Mouse (Mus musculus) T-helper 1 cell (primary cell): ENCODE measurements around the gene Col4a2.

Experiments
- in situ Hi-C: fragments of 300-600 bp; cut with MboI, MseI; formaldehyde crosslinking; loops from one replicate; pipeline ENCODE4 v1.15.1; 2025; ENCODE audit warnings: high pct_unique_total_duplicates

Gene Col4a2

DNA sequence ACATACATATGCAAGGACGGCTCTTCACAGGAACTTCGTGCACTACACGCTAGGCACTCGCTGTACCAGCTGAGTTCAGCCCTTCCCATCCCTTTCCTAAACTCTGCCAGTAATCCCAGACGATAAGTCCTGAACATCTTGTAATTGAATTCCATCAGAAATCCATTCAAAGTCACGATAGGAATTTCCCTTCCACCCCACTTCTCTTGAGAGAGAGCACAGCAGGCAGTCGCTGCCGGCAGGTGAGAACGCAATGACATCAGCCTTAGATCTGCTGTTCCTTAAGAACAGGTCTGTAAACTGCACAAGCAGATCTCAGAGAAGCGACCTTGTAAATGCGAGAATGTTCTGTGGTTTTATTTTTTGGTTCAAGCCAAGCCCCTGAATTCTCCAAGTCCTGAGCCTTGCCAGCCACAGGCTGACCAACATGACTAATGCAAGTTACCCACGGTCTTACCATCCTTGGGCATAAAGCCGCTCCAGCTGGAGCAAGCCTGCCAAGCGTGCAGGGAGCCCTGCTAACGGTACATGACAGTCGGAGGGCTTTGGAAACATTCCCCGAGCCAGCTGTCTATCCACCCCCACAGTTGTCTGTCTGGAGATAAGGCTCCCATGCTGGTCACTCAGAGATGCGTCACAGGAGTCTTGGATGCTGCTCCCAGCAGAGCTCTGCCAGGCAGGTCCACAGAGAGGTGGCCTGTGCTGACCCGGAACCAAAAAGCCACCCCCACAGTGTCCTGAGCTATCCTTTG is 69.6 kb downstream of the Col4a2 start:
- in situ Hi-C loops, result no loop called here

DNA sequence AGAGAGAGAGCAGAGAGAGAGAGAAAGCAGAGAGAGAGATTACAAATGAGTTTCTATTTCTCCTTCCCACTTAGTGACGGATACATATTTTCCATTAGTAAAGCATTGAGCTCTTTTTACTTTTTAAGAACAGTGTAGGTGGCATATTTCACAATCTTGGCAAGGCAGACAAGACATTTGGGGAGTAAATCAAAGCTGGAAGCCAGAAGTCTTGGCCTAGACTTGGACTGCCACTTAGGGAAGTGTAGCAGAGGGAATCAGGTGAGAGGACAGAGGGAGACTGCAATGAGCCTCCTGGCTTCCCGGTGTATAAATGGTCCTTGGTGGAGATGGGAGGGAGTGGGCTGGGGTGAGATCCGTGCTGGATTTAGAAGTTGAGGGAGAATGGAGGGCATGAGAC is 70.3 kb downstream of the Col4a2 start:
- in situ Hi-C loops, result no loop called here

DNA sequence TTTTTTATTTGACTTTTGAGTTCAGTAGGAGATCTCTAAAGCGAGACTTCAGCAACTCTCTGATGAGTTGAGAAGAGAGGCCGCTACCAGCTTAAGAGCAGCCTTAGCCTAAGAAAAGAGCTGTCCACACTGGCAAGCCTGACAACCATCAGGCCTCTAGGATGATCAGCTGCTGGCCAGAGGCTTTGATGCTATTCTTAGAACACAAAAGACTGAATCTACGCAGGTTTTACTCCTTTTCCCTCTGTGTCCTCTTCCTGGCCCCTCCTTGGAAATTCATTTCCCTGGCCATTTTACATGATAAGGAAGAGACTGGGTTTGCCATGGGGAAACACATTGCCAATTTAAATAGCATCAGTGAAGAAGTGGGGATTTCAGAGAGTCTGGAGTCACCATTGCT is 70.8 kb downstream of the Col4a2 start:
- in situ Hi-C loops, result no loop called here

DNA sequence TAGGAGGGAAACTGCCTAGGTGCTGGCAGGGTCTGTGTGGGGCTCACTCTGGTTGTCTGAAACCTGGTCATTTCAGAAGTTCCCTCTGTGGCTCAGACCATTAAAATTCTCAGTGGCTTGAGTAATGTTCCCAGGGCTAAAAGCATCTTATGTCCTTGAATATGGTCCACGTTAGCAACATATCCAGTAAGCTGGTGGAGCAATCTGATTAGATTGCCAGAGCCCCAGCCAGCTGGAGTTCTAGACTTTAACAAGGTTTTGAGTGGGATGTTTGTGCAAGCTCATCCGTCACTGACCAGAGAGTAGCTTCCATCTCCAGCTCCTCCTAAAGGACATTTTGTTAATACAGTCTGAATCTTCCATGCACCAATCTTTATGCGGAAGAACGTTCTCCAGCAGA is 72.2 kb downstream of the Col4a2 start:
- in situ Hi-C loops, result no loop called here

DNA sequence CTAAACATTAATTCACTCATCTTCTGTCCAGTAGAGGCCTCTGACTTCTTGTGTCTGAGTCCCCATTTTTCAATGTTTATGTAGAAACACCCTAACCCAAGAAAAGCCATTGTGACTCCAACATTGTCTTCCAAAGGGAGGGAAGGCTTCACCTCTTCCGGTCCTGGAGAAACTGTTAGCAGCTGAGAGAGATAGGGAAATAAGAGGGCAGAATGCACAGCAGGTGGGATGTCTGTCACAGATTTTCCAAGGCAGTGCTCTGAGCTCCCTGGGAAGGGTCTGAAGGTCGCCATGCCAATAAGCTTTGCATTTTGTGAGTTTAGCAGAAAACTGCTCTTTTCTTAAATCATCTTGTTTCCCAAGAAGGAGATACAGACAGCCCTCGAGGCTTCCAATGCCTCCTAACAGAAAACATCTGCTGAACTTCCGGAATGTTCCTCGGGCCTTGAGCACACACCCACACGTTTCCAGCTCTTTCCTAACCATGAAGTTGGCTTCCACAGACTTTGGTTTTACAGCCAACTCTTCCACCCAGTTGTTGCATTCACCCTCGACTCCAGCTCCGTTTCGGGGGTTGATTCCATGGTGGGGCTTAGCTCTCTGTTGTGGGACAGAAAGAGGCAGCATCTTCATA is 72.8 kb downstream of the Col4a2 start:
- in situ Hi-C loops, result no loop called here

DNA sequence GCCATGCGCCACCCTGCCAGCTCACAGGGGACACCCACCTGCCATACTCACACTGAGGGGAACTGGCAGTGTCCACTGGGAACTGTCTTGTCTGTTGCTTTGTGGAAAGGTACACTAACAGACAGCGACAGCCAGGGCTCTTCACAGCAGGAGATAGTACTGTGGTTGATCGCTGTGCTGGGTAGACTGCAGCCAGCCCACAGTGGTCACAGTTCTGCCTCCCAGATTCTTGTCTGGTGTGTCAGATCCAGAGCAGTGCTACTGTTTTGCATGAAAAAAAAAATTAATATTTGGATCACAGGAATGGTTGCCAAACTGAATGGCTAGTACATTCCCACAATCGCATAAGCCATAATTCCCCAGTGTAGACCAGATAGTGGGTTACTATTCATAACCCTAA is 74.7 kb downstream of the Col4a2 start:
- in situ Hi-C loops, result no loop called here

DNA sequence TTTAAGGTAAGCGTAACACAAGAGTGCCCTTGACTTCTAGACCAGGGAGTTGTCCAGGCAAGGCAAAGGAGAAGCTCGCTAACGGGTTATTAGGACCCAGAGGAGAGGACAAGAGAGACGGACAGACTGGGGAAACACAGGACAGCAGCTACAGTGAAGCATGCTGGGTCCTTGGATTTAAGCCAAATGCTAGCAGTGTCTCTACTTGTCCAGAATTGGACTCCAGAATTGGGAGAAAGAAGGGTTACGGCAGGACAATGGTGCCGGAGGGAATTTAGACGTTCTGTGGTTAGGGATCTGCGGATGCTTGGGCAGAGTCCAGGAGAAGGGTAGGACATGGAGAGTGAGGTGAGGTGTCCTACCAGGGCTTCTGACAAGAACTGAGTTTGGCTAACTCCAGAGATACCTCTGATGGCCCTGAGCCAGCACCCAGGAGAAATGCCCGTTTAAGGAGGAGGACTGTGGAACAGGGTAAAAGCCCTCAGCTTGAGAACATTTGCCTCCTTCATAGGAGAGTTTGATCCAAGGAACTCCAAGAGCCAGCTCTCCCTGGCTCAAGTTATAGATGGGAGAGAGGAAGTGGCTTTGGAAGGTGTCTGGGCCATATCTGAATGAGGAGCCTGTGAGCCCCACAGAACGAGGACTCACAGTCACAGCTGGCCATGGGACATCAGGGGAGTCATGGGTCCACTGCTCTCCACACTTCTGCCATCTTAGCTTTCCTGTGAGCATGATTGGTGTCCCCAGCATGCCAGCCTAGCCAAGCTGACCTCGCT is 76.9 kb downstream of the Col4a2 start:
- in situ Hi-C loops, result loop anchor here (5.0 kb wide), 1 partner anchor 137 kb away; no protein-coding TSS in a partner anchor

DNA sequence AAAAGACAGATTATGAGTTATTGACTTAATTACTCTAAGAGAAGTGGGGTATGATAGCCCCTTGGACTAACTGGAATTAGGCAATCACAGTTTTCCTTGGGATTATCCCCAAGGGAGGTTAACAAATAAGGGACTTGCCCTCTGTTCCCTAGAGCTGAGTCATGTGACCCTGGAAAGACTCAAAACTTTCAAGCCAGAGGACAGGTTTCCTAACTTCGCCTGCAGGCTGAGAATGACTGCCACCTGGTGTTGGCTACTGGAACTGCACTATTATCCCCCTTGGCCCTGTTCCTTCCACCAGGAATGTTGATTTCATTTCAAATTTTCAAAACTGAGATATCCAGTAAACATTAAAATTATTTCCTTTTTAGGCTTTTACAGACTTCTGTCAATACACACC is 80.1 kb downstream of the Col4a2 start:
- in situ Hi-C loops, result loop anchor here (5.0 kb wide), 1 partner anchor 140 kb away; no protein-coding TSS in a partner anchor

DNA sequence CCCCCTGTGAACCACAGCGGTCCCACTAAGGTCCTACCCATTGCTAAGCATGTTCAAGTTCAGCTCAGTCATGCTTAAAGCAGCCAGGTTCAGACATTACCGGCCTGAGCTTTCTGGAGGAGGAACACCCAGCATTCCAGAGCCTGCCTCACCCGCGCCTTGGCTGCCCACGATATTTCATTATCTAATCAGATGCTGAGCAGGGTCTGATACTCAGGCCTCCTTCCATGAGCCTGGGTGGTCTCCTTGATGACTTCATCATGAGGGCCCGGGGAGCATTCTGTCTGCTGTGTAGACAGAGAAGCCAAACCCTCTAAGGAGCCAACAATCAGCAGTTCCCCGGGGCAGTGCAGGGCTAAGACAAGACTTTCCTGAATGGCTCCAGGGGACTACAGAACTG is 80.6 kb downstream of the Col4a2 start:
- in situ Hi-C loops, result loop anchor here (5.0 kb wide), 1 partner anchor 141 kb away; no protein-coding TSS in a partner anchor

DNA sequence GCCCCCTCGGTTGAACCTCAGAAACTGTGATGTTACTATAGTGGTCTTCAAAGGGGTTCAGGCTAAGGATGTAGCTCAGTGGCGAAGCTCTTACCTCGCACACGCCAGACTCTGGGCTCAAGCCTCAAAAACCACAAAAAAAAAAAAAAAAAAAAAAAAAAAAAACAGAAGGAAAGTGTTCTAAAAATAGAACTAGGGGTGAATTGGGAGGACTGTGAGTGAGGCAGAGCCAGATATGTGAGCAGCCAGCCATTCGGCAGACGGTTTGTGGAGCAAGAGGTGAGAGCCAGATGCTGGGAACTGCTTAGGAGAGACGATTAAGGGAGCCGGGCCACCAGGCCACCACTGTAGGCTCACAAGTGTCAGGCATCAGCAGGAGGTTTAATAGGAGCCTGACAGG is 81.0 kb downstream of the Col4a2 start:
- in situ Hi-C loops, result loop anchor here (5.0 kb wide), 1 partner anchor 141 kb away; no protein-coding TSS in a partner anchor

DNA sequence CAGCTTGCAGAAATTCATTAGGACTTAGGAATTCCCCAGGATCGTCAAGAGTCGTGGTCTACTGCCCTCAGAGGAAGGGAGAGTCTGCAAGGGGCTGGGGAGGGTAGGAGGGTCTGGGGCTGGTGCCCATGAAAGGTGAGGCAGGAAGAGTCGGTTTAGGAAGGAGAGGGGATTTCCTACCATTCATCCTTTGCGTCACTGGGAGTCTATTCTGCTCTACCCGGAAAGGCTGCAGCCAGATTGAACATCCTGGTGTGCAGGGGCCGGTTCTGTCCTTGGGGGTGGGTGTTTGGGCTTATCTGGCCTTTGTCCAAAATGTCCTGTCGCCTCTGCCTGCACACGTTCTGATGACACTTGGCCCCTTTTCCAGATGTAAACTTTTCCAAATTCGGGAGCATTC is 82.2 kb downstream of the Col4a2 start:
- in situ Hi-C loops, result loop anchor here (5.0 kb wide), 1 partner anchor 142 kb away; no protein-coding TSS in a partner anchor

DNA sequence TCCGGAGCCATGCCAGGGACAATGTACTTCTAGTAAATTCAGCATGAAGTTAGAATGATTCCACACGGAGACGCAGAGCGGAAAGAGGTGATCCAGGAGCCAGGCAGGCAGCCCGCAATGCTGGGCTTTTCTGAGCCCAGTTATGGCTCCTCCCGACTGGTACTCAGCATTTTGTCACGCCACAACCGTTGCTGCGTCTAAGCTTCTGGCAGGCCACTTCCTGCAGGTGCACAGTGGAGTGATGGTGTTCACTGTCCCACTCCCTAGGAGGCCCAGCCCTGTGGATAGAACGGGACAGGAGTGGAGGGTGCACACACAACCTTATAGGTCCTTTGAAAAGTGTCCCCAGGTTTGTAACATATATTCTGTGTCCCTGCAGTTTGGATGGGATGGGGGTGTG is 83.0 kb downstream of the Col4a2 start:
- in situ Hi-C loops, result no loop called here

DNA sequence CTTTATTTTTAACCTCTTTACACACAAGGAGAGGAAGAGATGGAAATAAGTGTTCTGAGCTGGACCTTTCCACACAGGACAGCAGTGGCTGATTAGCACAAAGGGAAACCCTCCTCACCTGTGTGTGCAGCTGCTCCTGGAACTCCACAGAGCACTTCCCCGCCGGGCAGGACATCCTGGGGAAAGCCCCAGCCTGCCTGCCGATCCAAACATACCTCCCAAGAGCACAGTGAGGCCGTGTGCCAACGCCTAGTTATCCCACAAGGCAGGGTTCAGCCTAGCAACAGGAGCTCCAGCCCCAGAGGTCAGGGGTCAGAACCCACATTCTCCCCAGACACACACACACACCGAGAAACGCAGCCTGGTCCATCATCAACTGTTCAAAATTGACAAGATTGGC is 83.5 kb downstream of the Col4a2 start:
- in situ Hi-C loops, result no loop called here

DNA sequence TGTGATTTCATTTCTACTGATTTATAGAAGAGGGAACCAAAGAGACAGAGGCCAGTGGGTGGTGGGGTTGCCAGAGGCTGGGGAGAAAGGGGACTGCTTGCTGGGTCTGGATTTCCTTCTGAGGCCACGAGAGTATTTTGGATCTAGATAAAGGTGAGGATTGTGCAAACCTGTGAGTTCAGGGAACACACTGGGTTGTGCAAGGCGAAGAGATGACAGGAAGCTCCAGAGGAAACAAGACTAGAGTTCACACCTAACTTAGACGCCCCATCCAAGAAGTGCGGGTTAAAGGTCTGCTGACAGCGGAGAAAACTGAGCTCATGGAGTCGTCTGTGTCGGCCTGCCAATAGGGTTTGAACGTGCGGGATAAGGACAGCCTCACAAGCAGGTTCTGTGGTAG is 84.5 kb downstream of the Col4a2 start:
- in situ Hi-C loops, result no loop called here

DNA sequence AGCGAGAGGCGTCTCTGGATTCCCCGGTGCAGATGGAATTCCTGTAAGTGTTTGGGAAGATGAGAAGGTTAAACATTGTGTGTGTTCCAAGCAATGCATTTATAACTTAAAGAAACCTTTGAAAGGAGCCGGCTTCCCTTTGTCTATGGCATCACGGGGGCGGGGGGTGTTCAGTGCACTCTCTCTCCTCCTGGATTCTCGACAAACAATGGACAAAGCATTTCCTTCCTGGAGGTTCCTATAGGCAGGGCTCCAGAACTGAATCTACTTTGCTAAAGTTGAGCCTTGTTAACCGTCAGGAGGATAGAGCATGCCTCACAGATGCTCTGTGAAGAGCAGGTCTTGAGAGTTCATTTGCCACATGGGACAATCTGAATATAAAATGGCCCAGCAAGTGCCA is 87.1 kb downstream of the Col4a2 start:
- in situ Hi-C loops, result no loop called here

DNA sequence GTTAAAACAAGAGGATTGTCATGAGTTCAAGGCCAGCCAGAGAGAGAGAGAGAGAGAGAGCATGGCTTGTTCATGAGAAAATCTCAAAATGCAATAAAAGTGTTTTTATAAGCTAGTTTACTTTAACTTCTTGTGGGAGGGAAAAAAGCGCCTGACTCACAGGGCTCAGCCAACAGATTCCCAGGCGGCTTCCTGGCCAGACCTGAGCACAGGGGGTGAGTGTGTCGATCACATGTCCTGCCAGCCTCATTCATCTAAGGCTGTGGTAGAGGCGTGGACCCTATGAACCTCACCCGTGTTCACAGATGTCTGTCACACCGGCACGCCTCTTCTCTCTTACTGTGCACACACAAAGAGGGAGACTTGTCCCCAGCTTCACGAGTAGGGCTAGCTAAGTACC is 87.6 kb downstream of the Col4a2 start:
- in situ Hi-C loops, result no loop called here

DNA sequence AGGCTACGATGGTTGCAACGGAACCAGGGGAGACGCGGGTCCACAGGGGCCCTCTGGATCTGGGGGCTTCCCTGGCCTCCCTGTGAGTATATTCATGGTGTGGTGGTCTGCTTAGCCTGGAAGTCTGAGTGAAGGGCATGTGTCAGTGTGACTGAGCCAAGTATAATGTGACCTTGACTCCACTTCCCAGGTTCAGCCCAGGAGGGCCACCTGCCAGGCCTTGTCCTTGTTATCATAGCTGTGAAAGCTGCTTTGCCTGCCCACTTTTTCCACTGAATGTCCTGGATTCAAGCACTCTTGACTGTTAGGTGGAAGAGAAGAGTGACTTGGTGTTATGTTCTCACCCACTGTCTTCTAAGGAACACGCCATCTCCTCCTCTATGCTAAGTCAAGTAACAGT is 88.6 kb downstream of the Col4a2 start:
- in situ Hi-C loops, result no loop called here

DNA sequence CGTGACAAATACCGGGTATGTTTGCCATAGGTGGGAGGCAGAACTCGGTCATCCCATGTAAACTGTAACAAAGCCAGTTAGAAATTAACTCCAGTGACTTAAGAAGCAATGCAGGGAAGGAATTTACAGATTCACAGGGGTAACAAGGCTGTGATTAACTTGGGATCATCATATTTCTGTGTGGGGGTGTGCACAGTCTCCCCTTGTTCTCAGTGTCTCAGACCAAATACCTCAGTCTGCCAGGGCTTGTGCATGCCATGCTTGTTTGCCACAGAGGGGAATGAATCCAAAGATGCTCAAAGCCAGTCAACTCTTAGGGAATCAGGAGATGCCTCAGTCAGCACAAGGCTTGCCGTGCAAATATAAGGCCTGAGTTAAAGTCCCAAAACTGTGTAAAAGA is 89.6 kb downstream of the Col4a2 start:
- in situ Hi-C loops, result no loop called here

DNA sequence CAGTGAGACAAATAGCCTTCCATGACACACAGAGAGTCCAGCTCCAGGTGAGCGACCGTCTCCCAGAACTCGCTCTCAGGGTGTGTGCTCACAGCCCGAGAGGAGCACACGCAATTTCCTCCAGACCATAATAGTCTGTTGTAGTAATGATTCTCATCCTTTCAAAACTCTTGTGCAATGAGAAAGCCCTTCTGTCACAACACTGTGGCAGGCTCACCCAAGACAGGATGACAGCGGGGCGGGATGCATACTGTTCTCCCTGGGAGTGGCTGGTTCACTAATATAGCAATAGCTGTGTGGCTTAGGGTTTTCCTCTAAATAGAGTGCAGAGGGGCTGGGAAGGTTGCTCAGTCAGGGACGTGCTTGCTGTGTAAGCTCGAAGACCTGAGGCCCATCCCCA is 91.2 kb downstream of the Col4a2 start:
- in situ Hi-C loops, result no loop called here

DNA sequence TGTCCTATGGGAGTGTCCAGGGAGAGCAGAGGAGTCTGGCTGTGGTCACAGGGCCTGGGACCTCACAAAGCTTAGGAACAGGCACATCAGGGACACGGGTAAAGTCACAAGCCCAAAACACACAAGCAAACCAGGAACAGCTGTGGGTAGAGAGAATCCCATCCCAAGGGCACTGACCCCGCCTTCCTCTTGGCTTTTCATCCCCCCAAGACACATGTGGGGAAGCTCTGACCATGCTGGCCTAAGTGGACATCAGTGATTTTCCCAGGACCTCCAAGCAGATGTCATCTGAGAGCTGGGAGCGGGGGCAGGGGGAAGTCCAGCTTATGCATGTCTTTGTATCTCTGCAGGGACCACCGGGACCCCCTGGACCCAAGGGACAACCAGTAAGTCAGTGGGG is 92.0 kb downstream of the Col4a2 start:
- in situ Hi-C loops, result no loop called here

DNA sequence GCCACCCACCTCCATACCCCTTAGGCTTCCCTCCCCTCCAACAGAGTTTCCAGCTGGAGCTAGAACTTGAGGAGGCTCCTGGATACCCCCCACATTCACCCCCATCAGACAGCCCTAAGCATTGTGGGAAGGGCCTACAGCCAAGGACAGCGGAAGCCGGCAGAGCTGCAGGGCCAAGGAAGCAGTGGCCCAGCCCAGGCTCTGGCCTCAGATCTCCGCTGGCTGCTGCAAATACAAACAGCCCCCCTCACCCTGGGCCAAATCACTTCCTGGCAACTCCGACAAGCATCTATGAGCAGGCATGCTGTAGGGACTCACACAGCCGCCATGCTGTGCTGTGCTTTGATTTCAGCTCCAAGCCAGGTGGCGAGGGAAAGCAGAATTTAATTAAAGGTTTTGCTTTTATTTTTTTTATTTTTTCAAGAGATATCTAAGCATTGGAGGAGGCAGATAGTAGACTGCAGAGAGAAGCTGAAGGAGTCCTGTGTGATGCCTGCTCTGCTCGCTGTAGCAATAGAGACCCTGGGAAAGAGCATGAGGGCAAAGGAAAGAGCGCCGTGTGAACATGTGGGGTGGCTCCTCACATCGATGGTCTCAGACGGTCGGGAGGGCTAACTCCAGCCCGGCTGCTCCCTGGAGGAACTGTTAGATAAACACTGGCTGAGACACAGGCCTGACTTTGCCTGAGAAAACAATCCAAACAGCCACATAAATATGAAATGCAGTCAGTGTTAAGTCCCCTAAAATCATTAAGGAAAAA is 93.3 kb downstream of the Col4a2 start:
- in situ Hi-C loops, result no loop called here
